Mouse (Mus musculus) forebrain, postnatal 0 days (tissue): Measurements from ENCODE around the gene Txlnb. TPM values are rescaled to one million over a fixed set of nuclear protein-coding genes. Genes with fewer than 3 reads are reported as not detected.
"Not testable (repeated sequence)": the region's sequence is repeated elsewhere in the genome, so short reads cannot be mapped to it uniquely, and the experiment has no call there.

Experiments
- ATAC-seq: fragments of 200-750 bp; cut with Nextera tagmentation; 2 replicates; pipeline ENCODE4 v1.8.0; 2017; ENCODE audit warnings: mild to moderate bottlenecking, moderate library complexity
- DNase-seq: peaks from one replicate; pipeline ENCODE4 v3.0.0-alpha.2; 2015
- H3K27ac ChIP-seq: fragments of 300-500 bp; sonication (generic); 2 replicates; pipeline ENCODE4 v1.5.1; 2014; ENCODE audit warnings: low read depth, mild to moderate bottlenecking, antibody characterized with exemption, low read length, moderate library complexity, mixed read lengths
- H3K27me3 ChIP-seq: fragments of 300-500 bp; sonication (generic); 2 replicates; pipeline ENCODE4 v1.6.1; 2014; ENCODE audit warnings: mild to moderate bottlenecking, low read length, mixed read lengths; ENCODE audit not compliant: insufficient read depth
- H3K36me3 ChIP-seq: fragments of 300-500 bp; sonication (generic); 2 replicates; pipeline ENCODE4 v1.6.1; 2014; ENCODE audit warnings: mild to moderate bottlenecking, moderate library complexity; ENCODE audit not compliant: insufficient read depth
- H3K4me1 ChIP-seq: fragments of 300-500 bp; sonication (generic); 2 replicates; pipeline ENCODE4 v1.6.1; 2014; ENCODE audit warnings: antibody characterized with exemption; ENCODE audit not compliant: insufficient read depth
- H3K4me2 ChIP-seq: fragments of 300-500 bp; sonication (generic); 2 replicates; pipeline ENCODE4 v1.6.1; 2014; ENCODE audit warnings: low read depth, mild to moderate bottlenecking, moderate library complexity
- H3K4me3 ChIP-seq: fragments of 300-500 bp; sonication (generic); 2 replicates; pipeline ENCODE4 v1.5.1; 2014; ENCODE audit warnings: low read depth, low read length, mixed read lengths
- H3K9ac ChIP-seq: fragments of 300-500 bp; sonication (generic); 2 replicates; pipeline ENCODE4 v1.6.1; 2014; ENCODE audit warnings: mild to moderate bottlenecking
- H3K9me3 ChIP-seq: fragments of 300-500 bp; sonication (generic); 2 replicates; pipeline ENCODE4 v1.6.1; 2016; ENCODE audit warnings: low read length
- CTCF ChIP-seq: sonication (generic); IDR thresholded peaks from 2 replicates; pipeline ENCODE4 v1.5.1; 2016; ENCODE audit warnings: antibody characterized with exemption, control low read depth, low read depth
- WGBS: fragments of 180-500 bp; shearing (Covaris S2); extraction: QIAGEN DNeasy Blood & Tissue Kit; methylation state at CpG from one replicate; pipeline ENCODE4 v1.1.7; 2014; 5-methylcytosine and 5-hydroxymethylcytosine counted together
- polyA plus RNA-seq: library from polyadenylated mRNA; unstranded; fragments of >200 nt; fragmentation: Nextera tagmentation; extraction: Ambion mirVana; gene quantifications from 2 replicates; pipeline ENCODE4 v1.2.1, GENCODE M21; 2015
- total RNA-seq: library from RNA; depleted of rRNA; stranded (reverse); fragments of >200 nt; gene quantifications from 2 replicates; pipeline ENCODE4 v1.2.3, GENCODE M21; 2014

The Txlnb gene
- total and polyA plus RNA-seq, 2 experiments from 2014 or later, result 0.53 to 0.62 TPM

GRCm38 (mm10) chr10:17815052-17815451, 19.0 kb downstream of the Txlnb start:
- H3K4me2 ChIP-seq, result no peak overlapping the region
- no peak for TF ChIP-seq CTCF
- DNase-seq (no peak), ATAC-seq (no peak)
- no peaks in the 10 kb centered on the region for H3K4me1 ChIP-seq
- no peaks in the 10 kb centered on the region for H3K36me3 ChIP-seq
- H3K4me3 ChIP-seq, result no peak overlapping the region
- H3K9me3 ChIP-seq, result no peaks in the 10 kb centered on the region
- no peaks in the 10 kb centered on the region for H3K27me3 ChIP-seq
- WGBS, result 89% methylated on average over 11 of the region's 11 CpGs
- H3K9ac ChIP-seq, result no peak overlapping the region
- no peak overlapping the region for H3K27ac ChIP-seq

DNA sequence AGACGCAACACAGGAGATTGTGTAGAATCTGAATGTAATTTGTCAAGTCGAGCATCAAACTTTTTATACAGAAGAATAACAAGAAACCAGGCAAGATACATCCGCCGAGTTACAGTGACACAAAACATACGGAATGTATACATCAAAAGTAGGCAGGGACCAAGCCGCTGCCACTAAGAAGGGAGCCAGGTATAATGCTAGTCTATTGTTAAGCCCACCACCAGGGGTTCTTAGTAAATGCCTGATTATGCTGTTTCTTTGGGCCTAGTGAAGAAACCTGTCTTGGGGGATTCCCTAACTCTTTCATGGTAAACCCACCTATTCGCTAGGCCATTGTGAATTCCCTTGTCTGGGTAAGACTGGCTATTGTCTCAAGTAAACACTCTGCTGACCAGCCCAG, 24.4 kb downstream of the Txlnb start:
- ATAC-seq, DNase-seq, H3K36me3 ChIP-seq, H3K4me1 ChIP-seq, H3K4me2 ChIP-seq, H3K9ac ChIP-seq, H3K27me3 ChIP-seq, H3K27ac ChIP-seq, H3K9me3 ChIP-seq, H3K4me3 ChIP-seq: not testable (repeated sequence)
- WGBS, result 82% methylated on average over 7 of the region's 7 CpGs

DNA sequence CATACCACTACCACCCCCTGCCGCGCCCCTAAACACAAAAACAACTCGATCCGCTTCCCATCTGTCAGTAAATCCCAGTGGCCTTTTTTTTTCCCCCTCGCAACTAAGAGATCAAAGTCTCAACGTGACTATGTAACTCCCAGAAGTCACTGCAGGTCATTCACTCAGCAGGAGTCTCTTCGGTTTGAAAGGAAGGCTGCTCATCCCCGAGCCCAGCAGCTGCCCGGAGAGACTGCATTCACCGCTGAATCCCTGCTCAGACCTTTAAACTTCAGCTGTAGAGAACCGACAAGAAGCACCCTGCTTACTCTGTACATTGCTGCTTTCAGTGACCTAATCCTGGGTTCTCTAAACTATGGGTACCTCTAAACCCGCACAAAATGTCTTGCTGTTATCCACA, 31.4 kb downstream of the Txlnb start:
- 3% methylated on average over 12 of the region's 12 CpGs for WGBS
- Histone ChIP-seq H3K4me1 (0 out of 2 replicates have a peak, but pooled peaks cover 6% of the 10 kb centered on the region), H3K9me3 (no peaks in the 10 kb centered on the region), H3K27me3 (no peaks in the 10 kb centered on the region), H3K9ac (no peak overlapping the region), H3K27ac (no peak overlapping the region), H3K4me3 (no peak overlapping the region), H3K4me2 (peak overlapping the region; percentile 28), H3K36me3 (no peaks in the 10 kb centered on the region)
- TF ChIP-seq CTCF, result no peak
- no peak for ATAC-seq
- DNase-seq, result no peak

GRCm38 (mm10) chr10:17829205-17829604, 33.2 kb downstream of the Txlnb start:
- no peaks in the 10 kb centered on the region for H3K36me3 ChIP-seq
- H3K9me3 ChIP-seq, result no peaks in the 10 kb centered on the region
- 0 out of 2 replicates have a peak, but pooled peaks cover 6% of the 10 kb centered on the region for H3K4me1 ChIP-seq
- no peak for TF ChIP-seq CTCF
- no peak overlapping the region for H3K4me3 ChIP-seq
- WGBS, result 92% methylated on average over 4 of the region's 4 CpGs
- DNase-seq (no peak), ATAC-seq (no peak)
- no peak overlapping the region for H3K9ac ChIP-seq
- no peak overlapping the region for H3K27ac ChIP-seq
- H3K27me3 ChIP-seq, result no peaks in the 10 kb centered on the region
- no peak overlapping the region for H3K4me2 ChIP-seq

DNA sequence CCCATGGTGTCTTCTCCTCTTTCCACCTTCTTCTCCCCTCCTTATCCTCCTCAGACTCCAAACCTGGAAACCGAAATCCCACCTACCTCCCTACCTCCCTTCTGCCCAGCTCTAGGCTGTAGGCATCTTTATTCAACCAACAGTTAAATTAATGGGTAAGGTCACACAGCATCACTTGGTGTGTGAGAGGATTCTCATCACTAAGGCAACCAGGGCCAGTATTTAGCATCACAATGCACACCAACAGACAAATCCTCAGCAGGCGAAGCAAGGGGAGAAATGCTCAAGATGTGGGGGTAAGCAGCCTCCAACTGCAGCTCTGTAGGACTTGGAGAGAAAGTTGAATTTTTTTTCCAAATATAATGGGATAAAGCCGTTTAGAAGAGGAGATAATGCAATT, 35.0 kb downstream of the Txlnb start:
- TF ChIP-seq CTCF, result no peak
- H3K4me1 ChIP-seq, result 0 out of 2 replicates have a peak, but pooled peaks cover 6% of the 10 kb centered on the region
- H3K4me2 ChIP-seq, result no peak overlapping the region
- H3K27me3 ChIP-seq, result no peaks in the 10 kb centered on the region
- ATAC-seq (no peak), DNase-seq (no peak)
- no peak overlapping the region for H3K27ac ChIP-seq
- H3K9ac ChIP-seq, result no peak overlapping the region
- H3K36me3 ChIP-seq, result no peaks in the 10 kb centered on the region
- H3K9me3 ChIP-seq, result no peaks in the 10 kb centered on the region
- H3K4me3 ChIP-seq, result no peak overlapping the region
- WGBS, result 21% methylated on average over 3 of the region's 3 CpGs

GRCm38 (mm10) chr10:17835031-17835430, 39.0 kb downstream of the Txlnb start:
- 92% methylated on average over 6 of the region's 6 CpGs for WGBS
- no peak overlapping the region for H3K4me2 ChIP-seq
- H3K9ac ChIP-seq, result no peak overlapping the region
- H3K27me3 ChIP-seq, result no peaks in the 10 kb centered on the region
- DNase-seq, result no peak
- H3K36me3 ChIP-seq, result no peaks in the 10 kb centered on the region
- no peak for TF ChIP-seq CTCF
- H3K4me1 ChIP-seq, result no peaks in the 10 kb centered on the region
- no peak overlapping the region for H3K4me3 ChIP-seq
- no peak overlapping the region for H3K27ac ChIP-seq
- no peak for ATAC-seq
- H3K9me3 ChIP-seq, result no peaks in the 10 kb centered on the region

DNA sequence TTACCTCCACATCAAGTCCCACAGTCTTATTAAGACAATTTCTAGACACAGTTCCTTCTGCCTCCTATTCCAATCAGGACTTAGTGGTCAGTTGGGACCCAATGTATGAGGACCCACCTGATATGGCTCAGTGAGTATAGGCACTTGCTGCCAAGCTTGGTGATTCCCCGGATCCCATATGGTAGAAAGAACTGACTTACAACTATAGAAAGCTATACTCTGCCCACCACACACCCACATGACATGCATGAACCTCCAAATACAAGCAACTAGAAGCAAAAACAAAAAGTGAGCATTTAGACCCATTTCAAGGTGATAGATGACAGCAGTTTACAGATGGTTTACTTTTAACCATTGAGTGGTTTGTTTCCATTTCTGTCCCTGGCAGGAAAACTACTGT, 40.2 kb downstream of the Txlnb start:
- no peak overlapping the region for H3K4me3 ChIP-seq
- no peaks in the 10 kb centered on the region for H3K27me3 ChIP-seq
- no peaks in the 10 kb centered on the region for H3K9me3 ChIP-seq
- ATAC-seq (no peak), DNase-seq (no peak)
- TF ChIP-seq CTCF, result no peak
- no peak overlapping the region for H3K27ac ChIP-seq
- H3K4me1 ChIP-seq, result no peaks in the 10 kb centered on the region
- 94% methylated on average over 1 of the region's 1 CpGs for WGBS
- no peak overlapping the region for H3K4me2 ChIP-seq
- no peaks in the 10 kb centered on the region for H3K36me3 ChIP-seq
- H3K9ac ChIP-seq, result no peak overlapping the region

DNA sequence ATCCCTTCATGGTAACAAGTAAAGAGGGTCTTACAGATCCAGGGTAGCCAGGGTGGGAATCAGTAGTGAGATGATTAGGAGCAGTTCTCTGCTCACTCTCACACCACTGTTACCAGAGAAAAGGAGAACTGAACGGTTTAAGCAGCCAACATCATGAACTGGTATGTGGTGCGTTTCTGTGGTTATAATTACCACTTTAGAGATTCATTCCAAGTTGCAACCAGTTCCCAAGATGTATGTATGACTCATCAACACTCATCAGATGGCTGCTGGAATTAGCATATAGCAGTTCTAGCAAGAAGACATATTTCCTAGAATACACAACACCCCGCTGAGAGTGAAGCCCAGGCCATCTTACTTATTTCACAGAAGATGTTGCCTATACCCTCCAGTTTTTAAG, 46.0 kb downstream of the Txlnb start:
- H3K36me3 ChIP-seq, result no peaks in the 10 kb centered on the region
- 69% methylated on average over 3 of the region's 3 CpGs for WGBS
- no peak overlapping the region for H3K4me3 ChIP-seq
- H3K27ac ChIP-seq, result no peak overlapping the region
- H3K9ac ChIP-seq, result no peak overlapping the region
- no peaks in the 10 kb centered on the region for H3K4me1 ChIP-seq
- ATAC-seq (peak; percentile 90), DNase-seq (peak; percentile 17)
- TF ChIP-seq CTCF, result no peak
- no peaks in the 10 kb centered on the region for H3K27me3 ChIP-seq
- no peaks in the 10 kb centered on the region for H3K9me3 ChIP-seq
- no peak overlapping the region for H3K4me2 ChIP-seq
